Mouse (Mus musculus) heart, postnatal 0 days (tissue): Measurements from ENCODE around the gene Trip4.

Experiments
- CTCF ChIP-seq: IDR thresholded peaks from 2 replicates; pipeline ENCODE4 v1.5.1; 2016; ENCODE audit warnings: antibody characterized with exemption, control low read depth, low read depth
- EP300 ChIP-seq: IDR thresholded peaks from 2 replicates; pipeline ENCODE4 v1.6.1; 2016; ENCODE audit warnings: antibody characterized with exemption, low read depth

GRCm38 (mm10) chr9:65820301-65820700 is 88.3 kb downstream of the Trip4 start:
- TF ChIP-seq CTCF, result no peak
- no peak for TF ChIP-seq EP300
